Mouse (Mus musculus): ENCODE measurements around the gene Pidd1. TPM values are rescaled to one million over a fixed set of nuclear protein-coding genes. Genes with fewer than 3 reads are reported as not detected.

The Pidd1 gene
- total and polyA plus RNA-seq, 3 experiments, result 0.37 to 2.0 (median 0.70) TPM

DNA sequence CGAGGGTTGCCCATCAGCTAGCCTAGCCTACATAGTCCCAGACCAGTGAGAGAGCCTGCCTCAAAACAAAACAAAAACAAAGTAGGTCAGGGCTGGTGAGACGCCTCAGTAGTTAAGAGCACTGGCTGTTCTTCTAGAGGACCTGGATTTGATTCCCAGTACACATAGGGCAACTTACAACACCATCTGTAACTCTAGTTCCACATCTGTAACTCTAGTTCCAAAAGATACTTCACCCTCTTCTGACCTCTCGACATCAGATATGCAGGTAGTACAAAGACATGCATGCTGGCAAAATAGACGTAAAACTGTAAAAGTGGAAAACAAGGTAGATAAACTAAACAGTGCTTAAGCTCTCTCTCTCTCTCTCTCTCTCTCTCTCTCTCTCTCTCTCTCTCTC is 20.0 kb downstream of the Pidd1 start:
- Histone ChIP-seq H3K79me2 (replicated peaks; ENCODE audit: control insufficient read depth, insufficient read depth, low read length) (no peaks in the 10 kb centered on the region), H3K27ac (no peak overlapping the region), H3K27me3 (ENCODE audit: control insufficient read depth, insufficient read depth, low read length) (no peaks in the 10 kb centered on the region), H3K9ac (ENCODE audit: low read depth, low read length) (no peak overlapping the region), H3K4me3 (no peak overlapping the region), H3K36me3 (ENCODE audit: control insufficient read depth, insufficient read depth, low read length) (no peaks in the 10 kb centered on the region), H3K4me1 (ENCODE audit: control insufficient read depth, insufficient read depth, low read length) (no peaks in the 10 kb centered on the region)
- WGBS, result 69% methylated on average over 4 of the region's 4 CpGs
- TF ChIP-seq CTCF (IDR thresholded peaks at IDR 0.05) (no peak), EP300 (IDR thresholded peaks at IDR 0.05; ENCODE audit: insufficient read depth, low read depth, low read length) (no peak), POLR2A (IDR thresholded peaks at IDR 0.05; ENCODE audit: insufficient read depth, low read depth, low read length) (no peak)
- intact Hi-C loops (cut with DNase I), result no loop called here
- no peak for DNase-seq

DNA sequence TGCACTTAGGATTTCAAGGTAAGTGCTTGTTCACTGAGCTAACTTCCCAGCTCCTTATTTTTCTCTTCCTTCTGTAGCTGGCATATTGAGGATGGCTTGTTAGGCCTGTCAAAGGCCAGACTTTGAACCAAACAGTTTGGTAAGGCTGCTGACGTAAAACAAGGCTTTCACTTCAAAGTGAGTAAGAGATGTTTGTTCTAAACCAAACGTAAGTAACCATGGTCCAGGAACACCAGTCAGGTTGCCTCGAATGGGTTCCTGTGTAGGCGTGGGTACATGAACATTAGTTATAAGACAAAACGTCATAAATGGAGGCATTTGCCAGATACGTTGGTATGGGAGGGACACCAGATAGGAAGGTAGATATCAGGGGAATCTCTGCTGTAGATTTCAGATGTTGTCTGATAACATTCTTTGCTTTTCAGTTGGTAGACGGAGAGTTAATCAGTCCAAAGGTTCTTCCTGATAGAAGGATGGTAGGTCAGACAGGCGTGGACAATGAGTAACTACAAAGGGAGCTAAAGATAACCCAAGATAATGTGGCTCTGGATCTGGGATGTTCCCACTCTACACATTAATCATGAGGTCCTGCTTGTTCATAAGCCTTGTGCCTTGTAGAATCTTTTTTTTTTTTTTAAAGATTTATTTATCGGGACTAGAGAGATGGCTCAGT is 23.7 kb downstream of the Pidd1 start:
- no peak for DNase-seq
- intact Hi-C loops (cut with DNase I), result no loop called here
- TF ChIP-seq POLR2A (IDR thresholded peaks at IDR 0.05; ENCODE audit: insufficient read depth, low read depth, low read length) (no peak), EP300 (IDR thresholded peaks at IDR 0.05; ENCODE audit: insufficient read depth, low read depth, low read length) (no peak), CTCF (IDR thresholded peaks at IDR 0.05) (no peak)
- WGBS, result 73% methylated on average over 9 of the region's 9 CpGs
- no peaks in the 10 kb centered on the region for H3K27me3 ChIP-seq (ENCODE audit: control insufficient read depth, insufficient read depth, low read length)
- no peak overlapping the region for H3K4me3 ChIP-seq
- no peak overlapping the region for H3K27ac ChIP-seq
- H3K4me1 ChIP-seq (ENCODE audit: control insufficient read depth, insufficient read depth, low read length), result no peaks in the 10 kb centered on the region
- H3K9ac ChIP-seq (ENCODE audit: low read depth, low read length), result no peak overlapping the region
- H3K79me2 ChIP-seq (replicated peaks; ENCODE audit: control insufficient read depth, insufficient read depth, low read length), result no peaks in the 10 kb centered on the region
- no peaks in the 10 kb centered on the region for H3K36me3 ChIP-seq (ENCODE audit: control insufficient read depth, insufficient read depth, low read length)

DNA sequence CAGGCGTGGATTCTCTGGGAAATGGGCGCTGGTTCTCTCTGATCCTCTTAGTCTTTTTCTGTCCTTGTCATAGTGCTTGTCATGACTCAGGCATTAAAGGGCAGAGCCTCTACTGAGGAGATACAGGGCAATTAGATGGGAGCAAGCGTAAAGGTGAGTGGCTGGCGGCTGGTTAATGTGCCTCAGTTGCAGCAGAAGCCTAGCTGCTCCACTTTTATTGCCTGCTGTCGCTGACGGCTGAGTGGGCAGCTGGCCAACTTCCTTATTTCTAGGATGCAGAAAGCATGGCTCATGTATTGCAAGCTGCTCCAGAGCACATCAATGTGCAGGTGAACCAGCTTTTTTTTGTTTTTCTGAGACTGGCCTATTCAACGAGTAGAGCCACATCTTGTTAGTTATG is 24.9 kb downstream of the Pidd1 start:
- Histone ChIP-seq H3K27ac (no peak overlapping the region), H3K27me3 (ENCODE audit: control insufficient read depth, insufficient read depth, low read length) (no peaks in the 10 kb centered on the region), H3K9ac (ENCODE audit: low read depth, low read length) (no peak overlapping the region), H3K36me3 (ENCODE audit: control insufficient read depth, insufficient read depth, low read length) (no peaks in the 10 kb centered on the region), H3K4me3 (no peak overlapping the region), H3K79me2 (replicated peaks; ENCODE audit: control insufficient read depth, insufficient read depth, low read length) (no peaks in the 10 kb centered on the region), H3K4me1 (ENCODE audit: control insufficient read depth, insufficient read depth, low read length) (no peaks in the 10 kb centered on the region; the same call in 1 of the 2 replicates)
- WGBS, result 61% methylated on average over 7 of the region's 7 CpGs
- TF ChIP-seq POLR2A (IDR thresholded peaks at IDR 0.05; ENCODE audit: insufficient read depth, low read depth, low read length) (no peak), CTCF (IDR thresholded peaks at IDR 0.05) (no peak), EP300 (IDR thresholded peaks at IDR 0.05; ENCODE audit: insufficient read depth, low read depth, low read length) (no peak)
- DNase-seq, result peak in 1 of 2 experiments; percentile 41
- intact Hi-C loops (cut with DNase I), result no loop called here

DNA sequence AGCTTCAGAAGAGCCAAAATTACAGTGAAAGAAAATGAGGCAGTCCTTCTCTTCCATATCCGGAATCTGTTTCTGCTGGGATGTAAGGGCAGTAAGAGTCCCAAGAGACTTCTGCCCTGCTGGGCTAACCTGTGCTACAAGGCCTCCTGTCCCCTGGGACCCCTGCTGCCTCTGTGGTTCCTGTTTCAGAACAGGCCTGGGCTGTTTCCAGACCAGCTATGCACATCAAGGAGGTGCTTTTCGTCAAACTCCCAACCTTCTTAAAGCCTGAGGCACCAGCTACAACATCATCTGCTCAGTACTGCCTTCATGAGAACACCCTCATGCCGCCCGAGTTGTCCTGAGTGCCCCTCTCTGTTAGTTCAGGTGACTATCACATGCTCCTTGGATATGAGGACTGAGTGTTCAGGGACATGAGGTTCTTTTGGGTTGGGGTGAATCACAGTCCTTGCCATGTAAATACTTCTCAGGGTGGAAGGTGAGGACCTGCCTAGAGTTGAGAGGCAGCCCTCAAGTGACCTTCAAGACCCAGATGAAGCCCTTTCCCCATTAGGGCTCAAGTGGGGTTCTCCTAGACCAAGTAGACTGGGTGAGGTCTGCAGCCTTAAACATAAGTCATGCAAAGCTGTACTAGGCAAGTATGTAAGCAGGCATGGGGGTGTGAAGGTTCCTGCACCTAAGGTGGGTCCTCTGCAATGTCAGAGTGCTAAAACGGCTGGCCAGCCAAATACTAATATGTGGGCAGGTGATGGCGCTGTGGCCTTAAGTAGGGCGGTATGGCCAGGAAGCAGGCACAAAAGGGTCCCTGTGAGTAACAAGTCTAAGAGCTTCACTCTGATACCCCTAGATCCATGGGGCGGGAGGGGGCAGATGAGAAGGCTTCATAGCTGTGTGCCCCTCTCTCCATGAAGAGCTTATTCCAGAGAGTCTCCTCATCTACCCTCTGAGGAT is 25.8 kb downstream of the Pidd1 start:
- 69% methylated on average over 8 of the region's 8 CpGs for WGBS
- Histone ChIP-seq H3K36me3 (ENCODE audit: control insufficient read depth, insufficient read depth, low read length) (no peaks in the 10 kb centered on the region), H3K4me1 (ENCODE audit: control insufficient read depth, insufficient read depth, low read length) (no peaks in the 10 kb centered on the region; the same call in 1 of the 2 replicates), H3K4me3 (no peak overlapping the region), H3K9ac (ENCODE audit: low read depth, low read length) (no peak overlapping the region), H3K79me2 (replicated peaks; ENCODE audit: control insufficient read depth, insufficient read depth, low read length) (no peaks in the 10 kb centered on the region), H3K27ac (no peak overlapping the region), H3K27me3 (ENCODE audit: control insufficient read depth, insufficient read depth, low read length) (no peaks in the 10 kb centered on the region)
- DNase-seq, result peak in 1 of 2 experiments; percentile 18
- intact Hi-C loops (cut with DNase I), result no loop called here
- peak; percentile 41 for TF ChIP-seq CTCF (IDR thresholded peaks at IDR 0.05)
- TF ChIP-seq EP300 (IDR thresholded peaks at IDR 0.05; ENCODE audit: insufficient read depth, low read depth, low read length), result no peak

DNA sequence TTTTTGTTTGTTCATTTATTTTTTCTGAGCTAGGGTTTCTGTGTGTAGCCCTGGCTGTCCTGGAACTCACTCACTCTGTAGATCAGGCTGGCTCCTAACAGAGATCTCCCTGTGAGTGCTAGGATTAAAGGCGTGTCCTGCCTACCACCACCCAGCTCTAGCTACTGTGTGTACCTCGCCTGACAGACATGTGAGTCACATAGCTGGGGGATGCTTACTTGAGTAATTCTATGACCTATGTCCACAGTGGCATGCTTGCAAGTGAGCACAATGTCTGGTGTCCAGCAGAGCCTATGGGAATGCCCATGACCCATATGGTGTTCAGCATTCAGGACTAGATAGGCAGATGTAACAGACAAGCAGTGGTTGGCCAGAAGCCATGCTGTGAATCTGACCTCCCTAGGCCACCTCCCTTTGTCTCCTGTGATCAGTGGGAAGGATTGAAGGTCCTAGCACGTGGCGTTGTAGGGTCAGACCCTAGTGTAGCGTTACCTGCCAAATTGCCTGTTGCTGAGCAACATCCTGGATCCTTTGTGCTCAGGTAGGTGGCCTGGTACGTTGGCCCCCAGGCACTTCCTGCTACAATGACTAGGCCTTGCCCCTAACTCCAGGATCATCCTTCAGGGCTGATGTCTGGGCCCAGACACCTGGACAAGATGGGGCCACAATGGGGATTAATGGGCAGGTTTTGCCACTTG is 27.5 kb downstream of the Pidd1 start:
- intact Hi-C loops (cut with DNase I), result no loop called here
- H3K27ac ChIP-seq, result no peak overlapping the region
- H3K79me2 ChIP-seq (replicated peaks; ENCODE audit: control insufficient read depth, insufficient read depth, low read length), result no peaks in the 10 kb centered on the region
- TF ChIP-seq EP300 (IDR thresholded peaks at IDR 0.05; ENCODE audit: insufficient read depth, low read depth, low read length) (no peak), POLR2A (IDR thresholded peaks at IDR 0.05; ENCODE audit: insufficient read depth, low read depth, low read length) (no peak), CTCF (IDR thresholded peaks at IDR 0.05) (no peak)
- H3K36me3 ChIP-seq (ENCODE audit: control insufficient read depth, insufficient read depth, low read length), result no peaks in the 10 kb centered on the region
- H3K4me3 ChIP-seq, result no peak overlapping the region
- no peaks in the 10 kb centered on the region for H3K27me3 ChIP-seq (ENCODE audit: control insufficient read depth, insufficient read depth, low read length)
- WGBS, result 86% methylated on average over 6 of the region's 6 CpGs
- DNase-seq, result peak in 1 of 2 experiments; percentile 20
- H3K4me1 ChIP-seq (ENCODE audit: control insufficient read depth, insufficient read depth, low read length), result no peaks in the 10 kb centered on the region; the same call in 1 of the 2 replicates
- no peak overlapping the region for H3K9ac ChIP-seq (ENCODE audit: low read depth, low read length)

Measured in heart, adult 2 months (tissue).